ENCODE assay signal across 8 mouse cellular contexts in genomic region chr17:33782067-33782466, GRCm38 (mm10). TPM values are rescaled to one million over a fixed set of nuclear protein-coding genes. Genes with fewer than 3 reads are reported as not detected.
DNase-seq lines count a peak whose midpoint lies in the region; ATAC-seq and TF ChIP-seq lines count a peak whose summit lies in the region.

No protein-coding gene starts in this region.

- peaks cover 13 to 30% of the 10 kb centered on the region in 2 experiments for H3K4me1 ChIP-seq in CH12.LX (ENCODE audit: control insufficient read depth in 1 of 2, insufficient read depth in 2 of 2)
- H3K4me1 ChIP-seq in heart, embryonic 13.5 days = peaks cover 73% of the 10 kb centered on the region
- peaks cover 9 to 28% of the 10 kb centered on the region in 2 experiments for H3K4me1 ChIP-seq in liver, embryonic 14.5 days (replicated peaks; ENCODE audit: control insufficient read depth in 2 of 2, insufficient read depth in 2 of 2, low read length in 1 of 2)

- peak overlapping the region; percentile 92 for H3K4me2 ChIP-seq in CH12.LX (ENCODE audit: insufficient read depth, low read depth, poor library complexity, severe bottlenecking)
- peak overlapping the region; percentile 79 for H3K4me2 ChIP-seq in heart, embryonic 13.5 days
- H3K4me2 ChIP-seq in liver, embryonic 14.5 days (ENCODE audit: low read depth) = peak overlapping the region; percentile 84

- dilution Hi-C loops in CH12.LX (cut with MboI; ENCODE audit: extremely low pct_ligation_motif_present, extremely low pct_unique_long_range_greater_than_20kb, low sequenced_read_pairs) = no loop called here

- peaks cover 18% of the 10 kb centered on the region for H3K27me3 ChIP-seq in CH12.LX (replicated peaks)
- peaks cover 25% of the 10 kb centered on the region for H3K27me3 ChIP-seq in heart, embryonic 13.5 days (replicated peaks)
- no peaks in the 10 kb centered on the region for H3K27me3 ChIP-seq in liver, embryonic 14.5 days (ENCODE audit: control insufficient read depth, insufficient read depth, low read length)

- H3K4me3 ChIP-seq in gastrocnemius, adult 2 months = peak overlapping the region; percentile 80
- peak overlapping the region; percentile 57 to 58 (median 58) for H3K4me3 ChIP-seq in CH12.LX (replicated peaks in 1 of 3; ENCODE audit: low read depth in 2 of 3, low read length in 2 of 3, poor library complexity in 1 of 3)
- peak overlapping the region; percentile 54 for H3K4me3 ChIP-seq in heart, embryonic 13.5 days
- peak overlapping the region; percentile 46 to 57; a peak in 3 of 4 replicates for H3K4me3 ChIP-seq in liver, embryonic 14.5 days (ENCODE audit: insufficient read depth in 1 of 2, low read depth in 2 of 2, low read length in 2 of 2)

- TF ChIP-seq RAD21 in CH12.LX (IDR thresholded peaks at IDR 0.05; ENCODE audit: low read depth, low read length) = no peak

- peak overlapping the region; percentile 91 for H3K27ac ChIP-seq in gastrocnemius, adult 2 months
- H3K27ac ChIP-seq in CH12.LX (ENCODE audit: insufficient read depth, low read depth) = no peak overlapping the region
- H3K27ac ChIP-seq in heart, embryonic 13.5 days (replicated peaks) = peak overlapping the region; percentile 90; the same call in 1 of the 2 replicates
- no peak overlapping the region for H3K27ac ChIP-seq in liver, embryonic 14.5 days

- peaks cover 9 to 23% of the 10 kb centered on the region in 2 experiments for H3K36me3 ChIP-seq in CH12.LX (replicated peaks in 1 of 2; ENCODE audit: control insufficient read depth in 1 of 2, insufficient read depth in 1 of 2, low read length in 1 of 2)
- H3K36me3 ChIP-seq in heart, embryonic 13.5 days = peaks cover 11% of the 10 kb centered on the region
- peaks cover 9% of the 10 kb centered on the region for H3K36me3 ChIP-seq in liver, embryonic 14.5 days (replicated peaks; ENCODE audit: control insufficient read depth, insufficient read depth, low read depth)

- no peak for DNase-seq in gastrocnemius, adult 2 months
- no peak for DNase-seq in gastrocnemius, postnatal 14 days
- no peak for DNase-seq in CH12.LX (ENCODE audit: extremely low read depth)
- DNase-seq in liver, embryonic 14.5 days (ENCODE audit: low read depth in 3 of 3, low spot score in 3 of 3) = no peak
- DNase-seq in gastrocnemius, postnatal 25 days = no peak
- DNase-seq in cerebellum, postnatal 10 days = no peak
- no peak for DNase-seq in left cerebral cortex, adult 8-10 months (ENCODE audit: low spot score in 2 of 2)

- in situ Hi-C loops in CH12.LX (cut with MboI; ENCODE audit: low pct_ligation_motif_present, low pct_unique_long_range_greater_than_20kb, low sequenced_read_pairs) = no loop called here

- H3K9me3 ChIP-seq in CH12.LX (replicated peaks; ENCODE audit: low read length) = no peaks in the 10 kb centered on the region
- H3K9me3 ChIP-seq in heart, embryonic 13.5 days = no peaks in the 10 kb centered on the region
- no peaks in the 10 kb centered on the region for H3K9me3 ChIP-seq in liver, embryonic 14.5 days (ENCODE audit: control insufficient read depth, low read length)

- no peak for TF ChIP-seq EP300 in CH12.LX (IDR thresholded peaks at IDR 0.05; ENCODE audit: low read length)
- no peak for TF ChIP-seq EP300 in liver, embryonic 14.5 days (IDR thresholded peaks at IDR 0.05; ENCODE audit: low read depth)

- WGBS in heart, embryonic 13.5 days = 27% methylated on average over 4 of the region's 4 CpGs
- 41% methylated on average over 4 of the region's 4 CpGs for WGBS in liver, embryonic 14.5 days (ENCODE audit: insufficient replicate concordance)

- H3K9ac ChIP-seq in CH12.LX (ENCODE audit: insufficient read depth, low read depth) = peak overlapping the region; percentile 50
- peak overlapping the region; percentile 79 for H3K9ac ChIP-seq in heart, embryonic 13.5 days
- H3K9ac ChIP-seq in liver, embryonic 14.5 days (replicated peaks) = no peak overlapping the region

- no peak for ATAC-seq in heart, embryonic 13.5 days (ENCODE audit: extremely low read depth, insufficient number of reproducible peaks, low FRiP score, low TSS enrichment)
- ATAC-seq in liver, embryonic 14.5 days (ENCODE audit: insufficient read depth) = no peak

- H3K79me2 ChIP-seq in CH12.LX (replicated peaks; ENCODE audit: control insufficient read depth, extremely low read depth, insufficient read depth, poor library complexity, severe bottlenecking) = no peaks in the 10 kb centered on the region

- intact Hi-C loops in gastrocnemius, adult 2 months (cut with DNase I) = no loop called here
- intact Hi-C loops in gastrocnemius, postnatal 14 days (cut with DNase I; ENCODE audit: low total_unique reads) = no loop called here

- TF ChIP-seq CTCF in gastrocnemius, adult 2 months (IDR thresholded peaks at IDR 0.05) = peak; percentile 8; the same call in 1 of the 2 replicates
- TF ChIP-seq CTCF in CH12.LX (conservative IDR thresholded peaks at IDR 0.05 in 1 of 2, IDR thresholded peaks at IDR 0.05 in 1 of 2; ENCODE audit: low read depth in 2 of 2, low read length in 2 of 2) = peak in 1 of 2 experiments; percentile 34; a peak in 2 of 4 replicates
- TF ChIP-seq CTCF in liver, embryonic 14.5 days (IDR thresholded peaks at IDR 0.05; ENCODE audit: low read depth) = no peak

- no peak for TF ChIP-seq POLR2A in CH12.LX (IDR thresholded peaks at IDR 0.05; ENCODE audit: low read depth, low read length)

TF ChIP-seq in CH12.LX, 34 proteins besides CTCF, POLR2A, EP300 and RAD21 (continues in another document):
- TF ChIP-seq BHLHE40 (IDR thresholded peaks at IDR 0.05; ENCODE audit: low read depth, low read length) (no peak), JUND (conservative IDR thresholded peaks at IDR 0.05; ENCODE audit: low read depth, low read length) (no peak), SIN3A (IDR thresholded peaks at IDR 0.05; ENCODE audit: low read length) (no peak), MAX (IDR thresholded peaks at IDR 0.05; ENCODE audit: low read length) (no peak), USF1 (IDR thresholded peaks at IDR 0.05; ENCODE audit: low read depth, low read length) (no peak), ZC3H11A (IDR thresholded peaks at IDR 0.05; ENCODE audit: low read depth, low read length) (no peak)

RNA-seq across cellular contexts. Expression of gene Angptl4, which starts 0.4 kb away (rescaled TPM):
- total RNA-seq in gastrocnemius, adult 2 months (2021) = 1 to 10 TPM; 1.4 to 5.9 TPM
- total RNA-seq in gastrocnemius, postnatal 14 days (2021) = 10 to 100 TPM in 1 of 2 experiments, 1 to 10 TPM in 1; 9.6 to 25.8 TPM
- total RNA-seq in CH12.LX (2012; rRNA removed) = 8.0 and 9.4 TPM in 2 replicates
- total RNA-seq in CH12.LX (2014; rRNA removed) = 11.7 and 12.2 TPM in 2 replicates
- polyA plus RNA-seq in CH12.LX (2012; ENCODE audit: insufficient read length, low read depth) = 6.3 and 6.8 TPM in 2 replicates
- 17.0 and 17.8 TPM in 2 replicates for polyA plus RNA-seq in heart, embryonic 13.5 days (2015; fragmentation: Nextera tagmentation; extraction: Ambion mirVana)
- polyA plus RNA-seq in liver, embryonic 14.5 days (2012; rRNA removed) = 6.1 and 6.3 TPM in 2 replicates
- polyA plus RNA-seq in liver, embryonic 14.5 days (2014; fragmentation: Nextera tagmentation; extraction: Ambion mirVana) = 12.8 and 15.2 TPM in 2 replicates
- total RNA-seq in gastrocnemius, postnatal 25 days (2021) = 10 to 100 TPM in 1 of 2 experiments, 1 to 10 TPM in 1; 8.1 to 13.3 TPM
- total RNA-seq in left cerebral cortex, adult 8-10 months (2022) = 1 to 10 TPM; 2.3 to 3.2 (median 2.5) TPM

RNA-seq across cellular contexts. Expression of gene Rab11b, which starts 21.7 kb away (rescaled TPM):
- 100 to 1,000 TPM; 134 to 150 TPM for total RNA-seq in gastrocnemius, adult 2 months (2021)
- 100 to 1,000 TPM; 154 to 159 TPM for total RNA-seq in gastrocnemius, postnatal 14 days (2021)
- 31.8 and 32.7 TPM in 2 replicates for total RNA-seq in CH12.LX (2012; rRNA removed)
- 17.4 and 18.7 TPM in 2 replicates for total RNA-seq in CH12.LX (2014; rRNA removed)
- 49.0 and 57.9 TPM in 2 replicates for polyA plus RNA-seq in CH12.LX (2012; ENCODE audit: insufficient read length, low read depth)
- 318 and 325 TPM in 2 replicates for polyA plus RNA-seq in heart, embryonic 13.5 days (2015; fragmentation: Nextera tagmentation; extraction: Ambion mirVana)
- 91.1 and 101 TPM in 2 replicates for polyA plus RNA-seq in liver, embryonic 14.5 days (2012; rRNA removed)
- polyA plus RNA-seq in liver, embryonic 14.5 days (2014; fragmentation: Nextera tagmentation; extraction: Ambion mirVana) = 62.6 and 74.3 TPM in 2 replicates
- 100 to 1,000 TPM; 125 to 136 TPM for total RNA-seq in gastrocnemius, postnatal 25 days (2021)
- 100 to 1,000 TPM; 351 to 365 (median 357) TPM for total RNA-seq in left cerebral cortex, adult 8-10 months (2022)

RNA-seq across cellular contexts. Expression of gene Kank3, which starts 28.3 kb away (rescaled TPM):
- 10 to 100 TPM; 15.7 to 24.5 TPM for total RNA-seq in gastrocnemius, adult 2 months (2021)
- total RNA-seq in gastrocnemius, postnatal 14 days (2021) = 10 to 100 TPM; 20.8 to 35.1 TPM
- 10.8 and 15.7 TPM in 2 replicates for total RNA-seq in CH12.LX (2012; rRNA removed)
- total RNA-seq in CH12.LX (2014; rRNA removed) = 0.50 and 0.81 TPM in 2 replicates
- polyA plus RNA-seq in CH12.LX (2012; ENCODE audit: insufficient read length, low read depth) = 0.78 and 1.8 TPM in 2 replicates
- polyA plus RNA-seq in heart, embryonic 13.5 days (2015; fragmentation: Nextera tagmentation; extraction: Ambion mirVana) = 40.0 and 47.0 TPM in 2 replicates
- polyA plus RNA-seq in liver, embryonic 14.5 days (2012; rRNA removed) = 7.1 and 7.6 TPM in 2 replicates
- polyA plus RNA-seq in liver, embryonic 14.5 days (2014; fragmentation: Nextera tagmentation; extraction: Ambion mirVana) = 7.3 and 7.7 TPM in 2 replicates
- total RNA-seq in gastrocnemius, postnatal 25 days (2021) = 10 to 100 TPM; 18.5 to 20.7 TPM
- 10 to 100 TPM; 27.6 to 33.8 (median 31.5) TPM for total RNA-seq in left cerebral cortex, adult 8-10 months (2022)

RNA-seq across cellular contexts. Expression of gene Rps28, which starts 42.3 kb away (rescaled TPM):
- 100 to 1,000 TPM; 541 to 640 TPM for total RNA-seq in gastrocnemius, adult 2 months (2021)
- total RNA-seq in gastrocnemius, postnatal 14 days (2021) = 100 to 1,000 TPM; 867 to 957 TPM
- 4,496 and 4,575 TPM in 2 replicates for total RNA-seq in CH12.LX (2012; rRNA removed)
- 696 and 765 TPM in 2 replicates for total RNA-seq in CH12.LX (2014; rRNA removed)
- 782 and 837 TPM in 2 replicates for polyA plus RNA-seq in CH12.LX (2012; ENCODE audit: insufficient read length, low read depth)
- polyA plus RNA-seq in heart, embryonic 13.5 days (2015; fragmentation: Nextera tagmentation; extraction: Ambion mirVana) = 570 and 648 TPM in 2 replicates
- polyA plus RNA-seq in liver, embryonic 14.5 days (2012; rRNA removed) = 593 and 901 TPM in 2 replicates
- polyA plus RNA-seq in liver, embryonic 14.5 days (2014; fragmentation: Nextera tagmentation; extraction: Ambion mirVana) = 693 and 702 TPM in 2 replicates
- 100 to 1,000 TPM; 538 to 612 TPM for total RNA-seq in gastrocnemius, postnatal 25 days (2021)
- total RNA-seq in left cerebral cortex, adult 8-10 months (2022) = 100 to 1,000 TPM; 672 to 810 (median 775) TPM

RNA-seq across cellular contexts. Expression of gene Ndufa7, which starts 42.3 kb away (rescaled TPM):
- total RNA-seq in gastrocnemius, adult 2 months (2021) = 100 to 1,000 TPM; 351 to 407 TPM
- total RNA-seq in gastrocnemius, postnatal 14 days (2021) = 100 to 1,000 TPM; 327 to 338 TPM
- total RNA-seq in CH12.LX (2012; rRNA removed) = 316 and 364 TPM in 2 replicates
- 168 and 194 TPM in 2 replicates for total RNA-seq in CH12.LX (2014; rRNA removed)
- polyA plus RNA-seq in CH12.LX (2012; ENCODE audit: insufficient read length, low read depth) = 153 and 164 TPM in 2 replicates
- polyA plus RNA-seq in heart, embryonic 13.5 days (2015; fragmentation: Nextera tagmentation; extraction: Ambion mirVana) = 527 and 576 TPM in 2 replicates
- 146 and 149 TPM in 2 replicates for polyA plus RNA-seq in liver, embryonic 14.5 days (2012; rRNA removed)
- polyA plus RNA-seq in liver, embryonic 14.5 days (2014; fragmentation: Nextera tagmentation; extraction: Ambion mirVana) = 271 and 282 TPM in 2 replicates
- 100 to 1,000 TPM; 326 to 339 TPM for total RNA-seq in gastrocnemius, postnatal 25 days (2021)
- total RNA-seq in left cerebral cortex, adult 8-10 months (2022) = 100 to 1,000 TPM; 193 to 206 (median 201) TPM

Comparison
In these comparisons a context has a peak if more than half of its experiments do, and no peak if none do; other contexts are left out.
1. H3K27ac ChIP-seq: peak in gastrocnemius, adult 2 months (single experiment) and heart, embryonic 13.5 days (single experiment); none in CH12.LX (single experiment) and liver, embryonic 14.5 days (single experiment).
2. Peak in every context shown above with its lines, with median percentiles within 50 percentile points of each other: H3K4me3 ChIP-seq and H3K4me2 ChIP-seq.